Mouse (Mus musculus) megakaryocyte, embryonic 14.5 days (primary cell): ENCODE results near the gene Piezo1.

Source experiments
- FLI1 ChIP-seq: IDR thresholded peaks from 2 replicates; pipeline ENCODE4 v1.6.1; 2012; ENCODE audit warnings: low read length, inconsistent platforms, mixed read lengths
- GATA1 ChIP-seq: IDR thresholded peaks from 3 replicates; pipeline ENCODE4 v1.6.1; 2012; ENCODE audit warnings: mixed read lengths, low read length, inconsistent platforms, borderline replicate concordance

GRCm38 (mm10) chr8:122525004-122525403 is 26.1 kb downstream of the Piezo1 start:
- TF ChIP-seq FLI1 (no peak), GATA1 (no peak)
